Mouse (Mus musculus): ENCODE results near the gene 1700086D15Rik. TPM values are rescaled to one million over a fixed set of nuclear protein-coding genes. Genes with fewer than 3 reads are reported as not detected.

1700086D15Rik gene
- polyA plus RNA-seq, 1 experiment from 2014 or later = not detected

GRCm38 (mm10) chr11:65186974-65187373 lies 27.3 kb upstream of the 1700086D15Rik start:
- WGBS = 74% methylated on average over 11 of the region's 12 CpGs
- no peak overlapping the region for H3K9ac ChIP-seq (replicated peaks; ENCODE audit: low read length)
- H3K36me3 ChIP-seq (replicated peaks; ENCODE audit: control insufficient read depth, insufficient read depth, low read depth, low read length) = no peaks in the 10 kb centered on the region
- H3K4me3 ChIP-seq (ENCODE audit: low read depth, low read length) = no peak overlapping the region
- H3K4me1 ChIP-seq (ENCODE audit: control insufficient read depth, insufficient read depth, low read length) = no peaks in the 10 kb centered on the region
- H3K9me3 ChIP-seq (replicated peaks; ENCODE audit: control insufficient read depth, low read length) = no peaks in the 10 kb centered on the region
- H3K4me2 ChIP-seq (ENCODE audit: low read depth, low read length) = no peak overlapping the region
- no peaks in the 10 kb centered on the region for H3K27me3 ChIP-seq (ENCODE audit: control insufficient read depth, insufficient read depth, low read length)
- no peak overlapping the region for H3K27ac ChIP-seq (replicated peaks; ENCODE audit: low read depth, low read length)
- no peak for ATAC-seq (replicated peaks; ENCODE audit: insufficient number of reproducible peaks, low FRiP score, low TSS enrichment, low read depth)
- no peak for DNase-seq (ENCODE audit: low spot score)

DNA sequence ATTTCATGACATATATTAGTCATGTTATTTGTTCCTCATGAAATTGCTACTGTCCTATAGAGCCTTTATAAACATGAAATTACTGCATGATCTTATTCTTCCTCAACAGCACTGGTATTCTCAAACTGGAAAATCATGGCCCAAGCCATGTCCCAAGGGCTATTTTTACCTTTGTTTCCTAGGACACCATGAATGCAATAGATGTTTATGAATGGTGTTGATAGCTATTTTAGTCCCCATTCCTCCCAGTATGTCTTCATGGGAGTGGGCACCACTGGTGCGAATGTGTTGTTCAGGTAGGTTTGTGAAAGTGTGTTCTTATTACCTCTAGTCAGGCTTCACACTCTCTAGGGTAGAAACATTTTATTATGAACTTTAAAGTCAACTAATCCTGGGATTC lies 25.4 kb upstream of the 1700086D15Rik start:
- H3K4me3 ChIP-seq (ENCODE audit: low read depth, low read length) = no peak overlapping the region
- ATAC-seq (replicated peaks; ENCODE audit: insufficient number of reproducible peaks, low FRiP score, low TSS enrichment, low read depth) (no peak), DNase-seq (ENCODE audit: low spot score) (no peak)
- no peak overlapping the region for H3K9ac ChIP-seq (replicated peaks; ENCODE audit: low read length)
- H3K4me1 ChIP-seq (ENCODE audit: control insufficient read depth, insufficient read depth, low read length) = no peaks in the 10 kb centered on the region
- WGBS = 92% methylated on average over 1 of the region's 1 CpGs
- no peaks in the 10 kb centered on the region for H3K36me3 ChIP-seq (replicated peaks; ENCODE audit: control insufficient read depth, insufficient read depth, low read depth, low read length)
- no peak overlapping the region for H3K4me2 ChIP-seq (ENCODE audit: low read depth, low read length)
- H3K27ac ChIP-seq (replicated peaks; ENCODE audit: low read depth, low read length) = no peak overlapping the region
- no peaks in the 10 kb centered on the region for H3K27me3 ChIP-seq (ENCODE audit: control insufficient read depth, insufficient read depth, low read length)
- H3K9me3 ChIP-seq (replicated peaks; ENCODE audit: control insufficient read depth, low read length) = no peaks in the 10 kb centered on the region

DNA sequence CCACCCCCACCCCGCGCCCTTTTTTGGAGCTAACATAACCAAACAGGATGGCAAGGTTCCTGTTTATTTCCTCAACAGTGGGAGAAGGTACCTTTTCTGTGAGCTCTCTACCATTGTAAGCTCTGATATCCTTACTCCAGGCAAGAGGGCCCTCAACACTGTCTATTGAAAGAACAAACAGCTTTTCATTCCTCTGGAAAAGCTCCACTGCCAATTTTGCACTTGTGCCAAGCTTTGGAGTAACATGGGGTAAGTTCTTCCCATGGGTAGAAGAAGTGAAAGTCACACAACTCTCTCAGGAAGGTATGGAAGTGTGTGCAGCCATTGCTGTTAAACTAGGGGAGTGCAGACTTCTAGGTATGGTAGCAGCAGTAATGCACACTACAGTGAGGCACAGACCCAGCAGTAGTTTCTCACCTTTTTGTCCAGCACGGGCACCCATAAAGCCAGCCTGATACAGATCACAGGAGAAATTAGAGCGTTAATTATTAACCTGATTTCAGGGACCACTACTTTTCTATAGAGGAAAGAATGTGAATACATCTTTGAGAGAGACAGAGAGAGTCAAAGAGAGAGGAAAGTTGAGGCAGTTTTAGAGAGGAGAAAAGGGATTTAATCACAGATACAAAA lies 10.5 kb upstream of the 1700086D15Rik start:
- ATAC-seq (replicated peaks; ENCODE audit: insufficient number of reproducible peaks, low FRiP score, low TSS enrichment, low read depth) = no peak
- no peaks in the 10 kb centered on the region for H3K36me3 ChIP-seq (replicated peaks; ENCODE audit: control insufficient read depth, insufficient read depth, low read depth, low read length)
- H3K4me2 ChIP-seq (ENCODE audit: low read depth, low read length) = no peak overlapping the region

DNA sequence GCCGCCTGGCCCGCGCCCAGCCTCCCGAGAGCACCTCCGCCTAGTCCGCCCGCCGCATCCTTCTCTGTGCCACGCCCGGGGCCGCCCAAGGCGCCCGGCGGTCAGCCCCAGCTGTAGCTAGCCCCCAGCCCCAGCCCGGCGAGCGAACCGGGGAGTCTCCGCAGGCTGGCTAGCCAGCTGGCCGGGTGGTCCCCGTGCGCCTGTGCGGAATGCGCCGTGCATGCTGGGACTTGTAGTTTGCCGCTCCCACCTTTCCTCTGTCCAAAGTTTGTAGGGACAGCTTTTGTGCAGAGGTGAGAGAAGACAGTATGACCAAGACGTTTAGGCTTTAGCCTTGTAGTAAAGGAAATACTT lies 3.1 kb upstream of the 1700086D15Rik start, which contains the start of gene Arhgap44:
Arhgap44 (minus strand) TSS at position 195 of the 354 bp plus-strand sequence.
- Histone ChIP-seq H3K27ac (replicated peaks; ENCODE audit: low read depth, low read length) (no peak within 1 kb of the TSS), H3K36me3 (replicated peaks; ENCODE audit: control insufficient read depth, insufficient read depth, low read depth, low read length) (no peaks in the 10 kb centered on the region), H3K9me3 (replicated peaks; ENCODE audit: control insufficient read depth, low read length) (no peaks in the 10 kb centered on the region), H3K4me2 (ENCODE audit: low read depth, low read length) (peak within 1 kb of the TSS; percentile 95), H3K4me3 (ENCODE audit: low read depth, low read length) (peak within 1 kb of the TSS; percentile 72), H3K9ac (replicated peaks; ENCODE audit: low read length) (peak within 1 kb of the TSS; percentile 89), H3K4me1 (ENCODE audit: control insufficient read depth, insufficient read depth, low read length) (no peaks in the 10 kb centered on the region), H3K27me3 (ENCODE audit: control insufficient read depth, insufficient read depth, low read length) (no peaks in the 10 kb centered on the region; the same call in 1 of the 2 replicates)
- peak; percentile 85 for DNase-seq (ENCODE audit: low spot score)
- peak; percentile 93 for ATAC-seq (replicated peaks; ENCODE audit: insufficient number of reproducible peaks, low FRiP score, low TSS enrichment, low read depth)
- under 1% methylated on average over 26 of the region's 27 CpGs for WGBS

More for the DNA sequence above, 10.5 kb upstream of the 1700086D15Rik start:
- DNase-seq (ENCODE audit: low spot score) = no peak
- H3K27ac ChIP-seq (replicated peaks; ENCODE audit: low read depth, low read length) = no peak overlapping the region
- H3K27me3 ChIP-seq (ENCODE audit: control insufficient read depth, insufficient read depth, low read length) = no peaks in the 10 kb centered on the region
- no peaks in the 10 kb centered on the region for H3K9me3 ChIP-seq (replicated peaks; ENCODE audit: control insufficient read depth, low read length)
- H3K4me3 ChIP-seq (ENCODE audit: low read depth, low read length) = no peak overlapping the region
- WGBS = 87% methylated on average over 4 of the region's 4 CpGs
- no peak overlapping the region for H3K9ac ChIP-seq (replicated peaks; ENCODE audit: low read length)
- no peaks in the 10 kb centered on the region for H3K4me1 ChIP-seq (ENCODE audit: control insufficient read depth, insufficient read depth, low read length)

DNA sequence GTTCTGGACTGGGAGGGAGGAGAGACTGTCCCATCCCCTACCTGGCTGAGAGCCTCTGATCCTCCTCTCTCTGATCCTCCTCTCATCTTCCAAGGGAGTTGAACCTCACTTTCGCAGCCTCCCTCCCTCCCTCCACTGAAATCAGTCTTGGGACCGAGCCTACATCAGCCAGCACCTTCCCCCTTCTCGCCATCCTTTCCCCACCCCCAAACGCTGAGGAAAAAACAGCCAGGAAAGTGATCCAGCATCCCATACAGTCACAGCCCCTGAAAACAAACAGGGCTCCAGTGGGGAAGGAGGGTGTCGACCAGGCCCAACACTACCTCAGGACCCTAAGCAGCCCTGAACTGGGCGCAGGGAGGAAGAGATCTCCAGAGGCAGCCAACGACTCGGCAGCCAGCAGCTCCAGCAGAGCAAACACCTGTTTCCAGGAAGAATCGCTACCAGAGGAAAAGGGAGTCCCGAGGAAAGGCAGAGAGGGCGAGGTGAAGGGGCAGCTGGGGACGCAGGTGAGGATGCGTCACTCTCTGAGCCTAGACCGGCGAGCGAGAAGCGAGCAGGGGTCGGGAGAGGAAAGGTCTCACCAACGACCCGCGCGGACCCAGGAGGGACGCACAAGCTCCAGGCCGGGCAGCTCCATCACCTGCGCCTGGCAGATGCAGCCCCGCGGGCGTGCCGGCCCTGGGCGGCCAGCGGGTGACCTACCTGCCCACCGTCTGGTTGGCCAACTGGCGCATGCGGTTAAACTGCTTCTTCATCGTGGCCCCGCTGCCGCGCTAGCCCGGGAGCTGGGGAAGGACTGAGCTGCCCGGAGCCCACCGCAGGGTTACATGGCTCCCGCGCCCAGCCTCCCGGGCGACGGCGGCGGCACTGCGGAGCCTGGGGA lies 2.4 kb upstream of the 1700086D15Rik start:
- peak overlapping the region; percentile 95 for H3K4me2 ChIP-seq (ENCODE audit: low read depth, low read length)
- no peak overlapping the region for H3K27ac ChIP-seq (replicated peaks; ENCODE audit: low read depth, low read length)
- no peaks in the 10 kb centered on the region; the same call in 1 of the 2 replicates for H3K27me3 ChIP-seq (ENCODE audit: control insufficient read depth, insufficient read depth, low read length)
- peak overlapping the region; percentile 89 for H3K9ac ChIP-seq (replicated peaks; ENCODE audit: low read length)
- no peaks in the 10 kb centered on the region for H3K9me3 ChIP-seq (replicated peaks; ENCODE audit: control insufficient read depth, low read length)
- no peaks in the 10 kb centered on the region for H3K36me3 ChIP-seq (replicated peaks; ENCODE audit: control insufficient read depth, insufficient read depth, low read depth, low read length)
- H3K4me3 ChIP-seq (ENCODE audit: low read depth, low read length) = peak overlapping the region; percentile 72
- ATAC-seq (replicated peaks; ENCODE audit: insufficient number of reproducible peaks, low FRiP score, low TSS enrichment, low read depth) (peak; percentile 83; the same call in 1 of the 2 replicates), DNase-seq (ENCODE audit: low spot score) (peak; percentile 25)
- under 1% methylated on average over 49 of the region's 49 CpGs for WGBS
- no peaks in the 10 kb centered on the region for H3K4me1 ChIP-seq (ENCODE audit: control insufficient read depth, insufficient read depth, low read length)

DNA sequence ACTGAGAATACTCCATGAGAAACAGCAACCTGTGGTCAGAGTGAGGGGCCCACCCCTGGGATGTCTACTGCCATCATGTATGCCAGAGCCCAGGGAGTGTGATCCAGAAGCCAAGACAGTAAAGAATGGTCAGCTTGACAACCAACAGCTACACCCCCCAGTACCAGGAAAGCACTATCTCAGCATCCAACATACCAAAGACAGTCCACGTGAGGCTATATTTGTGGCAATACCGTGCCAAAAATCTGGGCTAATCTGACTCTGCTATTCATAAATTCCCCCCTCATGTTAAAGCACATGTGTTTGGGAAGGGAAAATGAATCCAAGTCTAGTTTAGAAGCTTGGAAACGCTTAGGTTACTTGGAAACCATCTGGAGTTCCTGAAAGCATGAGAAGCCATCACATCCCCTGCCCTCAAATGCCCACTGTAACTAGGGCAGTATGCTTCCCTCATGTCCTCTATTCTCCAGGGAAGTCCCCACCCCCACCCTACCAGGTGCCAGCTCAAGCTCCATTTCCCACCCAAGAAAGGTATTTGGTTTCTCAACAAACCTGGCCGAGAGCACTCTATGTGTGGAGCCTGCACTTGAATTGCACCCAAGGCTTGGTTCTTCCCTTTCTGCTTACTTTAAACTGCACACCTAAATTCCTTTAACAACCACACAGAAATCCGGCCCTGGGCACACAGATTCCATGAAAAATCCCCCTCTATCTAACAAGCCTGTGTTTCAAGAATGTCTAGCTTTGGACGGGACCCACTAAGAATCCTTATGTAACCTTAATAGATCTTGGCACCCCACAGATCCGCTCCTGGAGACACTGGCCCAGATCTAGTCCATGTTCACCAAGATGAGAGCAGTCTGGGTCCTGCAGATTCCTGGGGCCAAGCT lies 1.5 kb upstream of the 1700086D15Rik start:
- Histone ChIP-seq H3K4me2 (ENCODE audit: low read depth, low read length) (no peak overlapping the region; the same call in 1 of the 2 replicates), H3K4me3 (ENCODE audit: low read depth, low read length) (no peak overlapping the region), H3K9me3 (replicated peaks; ENCODE audit: control insufficient read depth, low read length) (no peaks in the 10 kb centered on the region), H3K27ac (replicated peaks; ENCODE audit: low read depth, low read length) (no peak overlapping the region), H3K27me3 (ENCODE audit: control insufficient read depth, insufficient read depth, low read length) (no peaks in the 10 kb centered on the region; the same call in 1 of the 2 replicates), H3K9ac (replicated peaks; ENCODE audit: low read length) (no peak overlapping the region), H3K36me3 (replicated peaks; ENCODE audit: control insufficient read depth, insufficient read depth, low read depth, low read length) (no peaks in the 10 kb centered on the region), H3K4me1 (ENCODE audit: control insufficient read depth, insufficient read depth, low read length) (no peaks in the 10 kb centered on the region)
- 56% methylated on average over 7 of the region's 7 CpGs for WGBS
- ATAC-seq (replicated peaks; ENCODE audit: insufficient number of reproducible peaks, low FRiP score, low TSS enrichment, low read depth) (no peak), DNase-seq (ENCODE audit: low spot score) (no peak)

GRCm38 (mm10) chr11:65158658-65158990 lies 1.1 kb downstream of the 1700086D15Rik start:
- H3K36me3 ChIP-seq (replicated peaks; ENCODE audit: control insufficient read depth, insufficient read depth, low read depth, low read length) = no peaks in the 10 kb centered on the region
- DNase-seq (ENCODE audit: low spot score) = no peak
- no peak for ATAC-seq (replicated peaks; ENCODE audit: insufficient number of reproducible peaks, low FRiP score, low TSS enrichment, low read depth)
- H3K4me3 ChIP-seq (ENCODE audit: low read depth, low read length) = no peak overlapping the region
- WGBS = 94% methylated on average over 5 of the region's 5 CpGs
- no peaks in the 10 kb centered on the region for H3K9me3 ChIP-seq (replicated peaks; ENCODE audit: control insufficient read depth, low read length)
- no peak overlapping the region for H3K27ac ChIP-seq (replicated peaks; ENCODE audit: low read depth, low read length)
- H3K4me1 ChIP-seq (ENCODE audit: control insufficient read depth, insufficient read depth, low read length) = no peaks in the 10 kb centered on the region
- no peak overlapping the region for H3K9ac ChIP-seq (replicated peaks; ENCODE audit: low read length)
- H3K27me3 ChIP-seq (ENCODE audit: control insufficient read depth, insufficient read depth, low read length) = no peaks in the 10 kb centered on the region; the same call in 1 of the 2 replicates
- H3K4me2 ChIP-seq (ENCODE audit: low read depth, low read length) = no peak overlapping the region
